Mouse (Mus musculus) gastrocnemius, adult 2 months (tissue): ENCODE measurements around the gene Sult6b2. TPM values are rescaled to one million over a fixed set of nuclear protein-coding genes. Genes with fewer than 3 reads are reported as not detected.

ENCODE experiments used
- DNase-seq: peaks from one replicate; pipeline ENCODE4 v3.0.0; 2022
- H3K27ac ChIP-seq: fragments of 200-600 bp; 2 replicates; pipeline ENCODE4 v1.8.1; 2022; ENCODE audit warnings: mild to moderate bottlenecking
- H3K4me3 ChIP-seq: fragments of 200-600 bp; 2 replicates; pipeline ENCODE4 v1.8.1; 2022; ENCODE audit warnings: mild to moderate bottlenecking, moderate library complexity
- CTCF ChIP-seq: fragments of 200-600 bp; IDR thresholded peaks from 2 replicates; pipeline ENCODE4 v1.8.1; 2022; ENCODE audit warnings: antibody characterized with exemption, mild to moderate bottlenecking, moderate library complexity
- intact Hi-C: fragments of 180-260 bp; cut with DNase I; formaldehyde crosslinking; loops from one replicate; pipeline ENCODE4 v1.15.1; 2025
- long read RNA-seq, 2 experiments: library from polyadenylated mRNA; stranded (forward); transcript quantifications; one replicate each; pipeline ENCODE4 v2.0.0; 2021
- total RNA-seq, 2 experiments: library from RNA; stranded (reverse); gene quantifications; 2 replicates each; pipeline ENCODE4 v1.2.3; 2021

The Sult6b2 gene
- total RNA-seq: not detected
- long read RNA-seq, experiment 1: 0 reads
- long read RNA-seq, experiment 2: 0 reads

DNA sequence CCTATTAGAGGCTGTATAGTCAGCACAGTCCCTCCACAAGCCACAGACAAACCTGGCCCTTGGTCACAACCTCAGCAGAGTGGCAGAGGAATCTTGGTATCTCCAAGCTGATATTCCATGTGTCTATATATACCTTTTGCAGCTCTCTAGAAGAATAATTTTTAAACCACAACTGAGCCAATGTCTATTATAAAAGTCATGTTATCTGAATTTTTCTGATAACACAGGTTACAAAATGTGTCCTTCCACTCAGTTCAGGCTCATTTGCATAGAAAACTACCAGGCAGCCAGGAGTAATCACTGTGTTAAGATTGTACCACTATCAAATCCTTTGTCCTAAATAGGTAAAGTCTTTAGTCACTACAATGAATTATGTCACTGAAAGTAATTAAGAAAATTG lies at the start of gene Sult6b2:
Gene Sult6b2, minus strand, starts transcription at position 101 of the 400 bp plus-strand sequence.
- no peak for TF ChIP-seq CTCF
- Histone ChIP-seq H3K27ac (no peak within 1 kb of the TSS), H3K4me3 (no peak within 1 kb of the TSS)
- DNase-seq: no peak
- intact Hi-C loops: no loop called here

DNA sequence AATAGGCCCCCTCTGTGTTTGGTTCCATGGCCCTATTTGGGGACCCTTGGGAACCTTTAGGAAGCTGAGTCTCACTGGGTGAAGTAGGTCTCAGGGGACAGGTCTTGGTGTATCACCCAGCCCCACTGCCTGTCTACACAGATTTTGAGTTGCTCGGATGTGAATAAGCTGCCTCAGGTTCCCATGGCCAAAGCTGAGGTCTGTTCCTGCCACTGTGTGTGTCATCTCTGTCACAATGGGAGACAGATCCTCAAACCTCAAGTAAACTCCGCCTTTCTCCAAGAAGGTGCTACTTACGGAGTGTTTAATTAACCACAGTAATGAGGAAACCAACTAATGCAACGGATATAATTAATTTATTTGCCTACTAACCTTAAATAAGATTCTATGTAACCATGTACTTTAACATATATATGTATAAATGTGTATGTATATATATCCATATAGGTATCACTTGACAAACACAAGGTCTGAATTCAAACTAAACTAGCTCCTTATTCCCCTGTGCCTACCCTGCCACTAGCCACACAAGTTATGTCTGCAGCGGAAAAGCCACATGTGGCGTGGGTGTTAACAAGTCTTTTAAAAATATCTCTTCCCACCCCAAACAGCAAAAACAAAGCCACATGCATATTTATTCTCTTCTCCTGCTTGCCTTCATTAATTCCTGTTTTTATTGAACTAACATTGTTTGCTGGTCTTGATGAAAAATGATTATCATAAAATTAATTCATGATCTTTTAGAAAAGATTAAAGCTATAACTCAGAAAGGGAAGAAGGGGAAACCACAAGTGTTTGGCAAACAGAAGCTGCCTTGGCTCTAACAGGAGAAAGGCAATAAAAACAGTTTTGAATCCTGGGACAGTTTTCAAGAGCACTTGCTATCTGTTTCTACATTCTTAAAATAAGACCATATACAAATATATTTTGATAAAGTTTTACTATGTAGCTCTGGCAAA lies 48.4 kb upstream of the Sult6b2 start:
- H3K27ac ChIP-seq: no peak overlapping the region
- no peak overlapping the region for H3K4me3 ChIP-seq
- intact Hi-C loops: no loop called here
- DNase-seq: no peak
- TF ChIP-seq CTCF: no peak

DNA sequence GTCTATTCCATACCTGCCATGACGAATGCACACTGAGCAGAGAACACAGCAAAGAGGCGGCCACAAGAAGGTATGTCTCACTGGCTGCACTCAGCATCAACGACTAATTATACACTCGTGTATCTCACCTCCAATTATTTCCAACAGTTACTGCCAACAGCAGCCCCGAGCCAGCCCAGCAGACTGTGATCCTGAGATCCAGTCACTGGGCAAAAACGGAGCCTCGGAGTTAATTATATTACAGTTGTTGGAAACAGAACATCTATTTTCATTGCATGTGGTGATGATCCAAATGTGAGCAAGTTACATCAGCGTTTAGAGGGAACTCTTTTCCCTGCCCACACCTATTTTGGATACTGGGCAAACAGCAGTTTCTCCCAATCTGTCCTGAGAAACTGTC lies 46.1 kb upstream of the Sult6b2 start:
- DNase-seq: peak; percentile 31
- intact Hi-C loops: no loop called here
- no peak for TF ChIP-seq CTCF
- Histone ChIP-seq H3K27ac (peak overlapping the region; percentile 35; the same call in 1 of the 2 replicates), H3K4me3 (no peak overlapping the region)

DNA sequence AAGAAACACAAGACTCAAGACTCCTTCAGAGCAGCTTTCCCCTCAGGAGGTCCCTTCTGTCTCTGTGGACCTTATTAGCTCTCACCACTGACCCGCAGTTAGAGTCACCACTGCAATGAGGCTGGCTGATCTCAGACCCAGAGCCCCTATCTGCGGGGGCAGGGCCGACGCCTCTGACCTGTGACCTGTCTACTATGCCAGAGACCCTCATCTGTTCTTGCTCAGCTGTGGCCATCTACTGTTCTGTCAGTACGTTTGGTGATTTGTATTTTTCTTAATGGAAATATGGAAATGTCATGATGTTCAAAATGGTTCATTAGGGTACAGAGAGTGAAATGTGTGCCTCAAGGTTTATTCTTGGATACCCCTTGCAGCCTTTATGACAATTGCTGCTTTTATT lies 45.0 kb upstream of the Sult6b2 start:
- intact Hi-C loops: no loop called here
- Histone ChIP-seq H3K4me3 (no peak overlapping the region), H3K27ac (no peak overlapping the region)
- no peak for DNase-seq
- no peak for TF ChIP-seq CTCF

DNA sequence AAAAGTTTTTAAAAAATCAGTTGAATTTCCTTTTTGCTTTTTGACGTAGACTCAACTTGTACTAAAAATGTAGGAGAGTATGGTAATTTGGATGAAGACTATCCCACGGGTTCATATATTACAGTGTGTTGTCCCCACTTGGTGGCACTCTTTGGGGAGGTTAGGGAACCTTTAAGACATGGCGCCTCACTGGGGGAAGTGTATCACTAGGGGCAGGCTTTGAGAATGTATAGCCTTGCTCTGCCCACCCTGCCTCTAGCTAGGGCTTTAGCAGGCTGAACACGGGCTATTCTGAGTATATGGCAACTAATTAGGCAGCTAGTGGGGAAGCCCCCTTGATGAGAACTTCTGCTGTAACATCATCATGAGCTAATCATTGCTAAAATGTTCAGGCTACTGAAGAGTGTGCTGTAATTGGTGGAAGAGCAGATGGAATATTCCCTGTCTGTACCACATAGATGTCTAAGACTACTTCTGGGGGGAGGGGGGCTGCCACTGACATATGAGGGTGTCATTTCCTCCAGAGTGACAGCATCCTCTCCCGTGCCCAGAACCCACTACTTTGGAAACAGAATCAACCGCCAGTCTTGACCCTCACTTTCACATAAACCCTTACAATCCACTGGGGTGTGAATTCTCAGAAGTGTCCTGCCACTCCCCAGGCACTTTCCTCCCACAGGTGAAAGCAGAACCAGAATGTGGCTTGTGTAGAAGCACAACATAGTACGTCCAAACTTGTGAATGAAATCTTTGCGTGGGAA lies 43.8 kb upstream of the Sult6b2 start:
- no peak overlapping the region for H3K4me3 ChIP-seq
- no peak for TF ChIP-seq CTCF
- intact Hi-C loops: no loop called here
- DNase-seq: no peak
- no peak overlapping the region for H3K27ac ChIP-seq

DNA sequence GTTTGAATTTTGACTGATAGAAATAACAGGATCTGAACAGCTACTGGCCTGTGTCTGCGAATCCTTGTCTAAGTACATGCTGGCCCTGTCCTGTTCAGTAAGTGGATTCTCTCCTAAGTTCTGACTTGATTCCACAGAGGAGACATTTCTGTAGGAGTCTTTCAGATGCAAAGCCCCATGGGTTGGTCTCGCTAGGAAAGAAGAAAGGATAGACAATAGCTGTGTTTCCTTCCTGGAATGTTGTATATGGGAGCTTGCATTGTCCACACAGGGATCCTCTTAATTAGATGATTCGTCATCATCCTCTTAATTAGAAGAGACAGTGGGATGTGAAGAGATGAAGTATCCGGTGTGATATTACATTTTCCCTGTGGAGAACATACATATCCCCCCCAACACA lies 42.6 kb upstream of the Sult6b2 start:
- intact Hi-C loops: no loop called here
- no peak for DNase-seq
- no peak overlapping the region for H3K4me3 ChIP-seq
- no peak for TF ChIP-seq CTCF
- no peak overlapping the region for H3K27ac ChIP-seq

DNA sequence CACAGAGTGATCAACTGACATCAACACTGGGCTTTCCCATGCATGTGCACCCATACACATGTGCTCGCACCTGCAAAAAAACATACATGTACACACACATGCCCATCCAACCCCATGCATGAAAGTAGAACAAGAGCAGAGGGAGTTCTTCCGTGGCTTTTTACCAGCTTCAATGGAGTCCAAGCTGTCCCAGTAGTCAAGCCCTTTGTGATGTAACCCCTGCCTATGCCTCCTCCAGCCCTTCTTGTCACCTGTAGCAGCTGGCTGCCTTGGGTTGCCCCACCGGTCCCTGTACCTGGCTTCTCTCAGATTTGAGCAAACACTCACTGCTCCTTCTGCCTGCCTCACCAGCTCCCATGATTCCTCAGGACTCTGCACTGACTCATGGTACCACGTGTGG lies 40.8 kb upstream of the Sult6b2 start:
- no peak overlapping the region for H3K4me3 ChIP-seq
- intact Hi-C loops: no loop called here
- DNase-seq: no peak

DNA sequence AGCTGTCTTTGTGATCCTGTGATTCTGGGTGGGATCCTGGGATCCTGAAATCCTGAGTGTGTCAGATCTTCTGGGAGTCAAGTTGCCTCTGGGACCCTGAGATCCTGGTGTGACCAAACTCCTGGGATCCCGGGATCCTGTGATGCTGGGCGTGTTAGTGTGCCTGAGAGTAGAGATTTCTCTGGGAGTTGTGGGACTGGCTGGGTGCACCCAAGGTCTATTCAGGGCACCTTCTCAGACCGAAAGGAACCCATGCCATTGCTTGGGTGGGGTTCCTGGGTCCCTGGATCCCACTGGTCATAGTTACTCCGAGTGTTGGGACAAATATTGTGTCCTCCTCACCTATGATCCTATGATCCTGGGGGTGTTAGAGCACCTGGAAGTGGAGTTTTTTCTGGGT lies 39.8 kb upstream of the Sult6b2 start:
- H3K4me3 ChIP-seq: no peak overlapping the region
- intact Hi-C loops: no loop called here
- no peak for DNase-seq
- H3K27ac ChIP-seq: no peak overlapping the region
- no peak for TF ChIP-seq CTCF

More for the DNA sequence above, 40.8 kb upstream of the Sult6b2 start:
- no peak overlapping the region for H3K27ac ChIP-seq
- TF ChIP-seq CTCF: no peak

DNA sequence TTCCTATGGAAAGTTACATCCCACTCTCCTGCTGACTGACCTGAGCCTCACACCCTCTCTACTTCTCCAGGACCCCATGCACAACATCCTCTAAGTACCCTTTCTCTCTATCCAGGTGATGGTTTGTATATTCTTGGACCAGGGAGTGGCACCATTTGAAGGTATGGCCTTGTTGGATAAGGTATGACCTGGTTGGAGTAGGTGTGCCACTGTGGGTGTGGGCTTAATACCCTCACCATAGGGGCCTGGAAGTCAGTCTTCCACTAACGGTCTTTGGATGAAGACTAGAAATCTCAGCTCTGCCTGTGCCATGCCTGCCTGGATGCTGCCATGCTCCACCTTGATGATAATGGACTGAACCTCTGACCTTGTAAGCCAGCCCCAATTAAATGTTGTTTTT lies 34.2 kb upstream of the Sult6b2 start:
- no peak overlapping the region for H3K4me3 ChIP-seq
- TF ChIP-seq CTCF: no peak
- intact Hi-C loops: no loop called here
- no peak overlapping the region for H3K27ac ChIP-seq
- no peak for DNase-seq

DNA sequence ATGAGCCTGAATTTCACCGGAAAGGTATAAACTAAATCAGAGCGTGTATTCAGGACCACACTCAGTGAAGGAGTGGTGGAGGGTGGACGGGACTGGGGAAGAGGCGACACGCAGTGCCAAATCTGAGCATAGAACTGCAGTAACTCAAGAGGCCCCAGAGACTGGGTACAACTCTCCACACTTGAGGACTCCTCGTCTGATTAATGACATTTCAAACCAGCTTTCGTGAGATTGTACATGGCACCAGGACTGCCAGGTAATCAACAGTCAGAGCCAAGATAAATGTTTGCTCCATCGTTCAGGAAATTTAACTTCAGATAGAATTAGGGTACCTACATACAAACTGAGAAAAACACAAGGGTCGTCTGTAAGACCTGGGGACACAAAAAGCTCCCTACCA lies 33.0 kb upstream of the Sult6b2 start:
- no peak overlapping the region for H3K27ac ChIP-seq
- no peak overlapping the region for H3K4me3 ChIP-seq
- intact Hi-C loops: no loop called here
- no peak for TF ChIP-seq CTCF
- no peak for DNase-seq

DNA sequence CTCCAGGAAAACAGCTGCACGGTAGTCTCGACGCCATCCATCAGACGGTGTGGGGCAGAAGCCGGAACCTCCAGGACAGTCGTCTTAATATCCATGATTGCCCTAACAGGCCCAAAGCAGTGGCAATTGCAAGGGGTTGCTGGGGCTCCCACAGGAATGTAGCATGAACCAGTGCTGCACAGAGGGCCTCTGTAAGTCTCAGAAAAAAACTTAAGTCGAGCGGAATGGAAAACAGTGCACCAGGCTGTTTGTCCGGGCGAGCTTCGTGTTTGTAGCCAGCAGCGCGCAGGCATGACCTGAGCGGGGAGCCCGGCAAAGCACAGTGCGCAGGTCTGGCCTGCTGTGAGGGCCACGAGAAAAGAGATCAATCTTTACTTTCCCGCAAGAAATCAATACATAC lies 31.4 kb upstream of the Sult6b2 start:
- intact Hi-C loops: no loop called here
- H3K27ac ChIP-seq: no peak overlapping the region
- no peak for TF ChIP-seq CTCF
- no peak overlapping the region for H3K4me3 ChIP-seq
- DNase-seq: no peak

DNA sequence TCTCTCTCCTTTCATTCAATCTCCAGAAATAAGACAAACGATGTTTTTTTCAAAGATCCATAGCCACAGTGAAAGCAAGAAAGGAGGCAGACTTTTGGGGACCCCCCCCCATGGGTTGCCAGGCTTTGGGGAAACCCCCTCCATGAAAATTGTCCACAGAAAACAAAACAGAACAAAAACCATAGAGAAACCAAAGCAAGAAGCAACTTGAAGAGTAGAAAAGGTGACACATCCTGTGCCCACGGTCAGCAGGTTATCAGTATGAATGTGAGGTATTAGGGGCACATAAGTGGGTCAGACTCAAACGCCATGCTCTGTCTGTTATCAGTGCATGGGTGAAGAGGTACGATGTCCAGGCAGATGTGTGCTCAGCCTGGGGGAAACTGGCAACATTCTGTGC lies 30.6 kb upstream of the Sult6b2 start:
- DNase-seq: no peak
- TF ChIP-seq CTCF: no peak
- no peak overlapping the region for H3K4me3 ChIP-seq
- intact Hi-C loops: no loop called here
- no peak overlapping the region for H3K27ac ChIP-seq

DNA sequence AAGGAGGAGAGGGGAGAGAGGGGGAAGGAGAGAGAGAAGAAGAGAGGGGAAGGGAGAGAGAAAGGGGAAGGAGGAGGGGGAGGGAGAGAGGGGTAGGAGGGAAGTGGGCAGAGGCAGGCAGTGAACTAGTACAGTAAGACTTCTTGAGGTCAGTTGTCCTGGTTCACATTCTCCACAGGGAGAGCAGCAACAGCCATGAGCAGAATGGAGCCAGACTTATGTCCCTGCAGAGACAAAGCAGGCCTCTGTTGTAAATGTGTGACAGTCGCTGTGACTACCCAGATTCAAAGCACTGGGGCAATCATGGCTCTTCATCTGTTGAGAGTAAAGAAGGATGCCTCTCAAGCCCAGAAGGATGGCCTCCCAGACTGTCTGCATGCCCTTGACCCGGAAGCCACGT lies 27.4 kb upstream of the Sult6b2 start:
- H3K27ac ChIP-seq: no peak overlapping the region
- H3K4me3 ChIP-seq: no peak overlapping the region
- TF ChIP-seq CTCF: no peak
- intact Hi-C loops: no loop called here
- DNase-seq: no peak
